Mouse (Mus musculus) stomach, postnatal 0 days (tissue): Measurements from ENCODE around the gene Ube2s. TPM values are rescaled to one million over a fixed set of nuclear protein-coding genes. Genes with fewer than 3 reads are reported as not detected.
"Not testable (repeated sequence)": the region's sequence is repeated elsewhere in the genome, so short reads cannot be mapped to it uniquely, and the experiment has no call there.

Experiments used
- ATAC-seq: fragments of 200-750 bp; cut with Nextera tagmentation; 2 replicates; pipeline ENCODE4 v1.8.0; 2017; ENCODE audit not compliant: low FRiP score, low TSS enrichment
- DNase-seq: peaks from one replicate; pipeline ENCODE4 v3.0.0-alpha.2; 2016; ENCODE audit warnings: low spot score
- H3K27ac ChIP-seq: fragments of 300-500 bp; sonication (generic); replicated peaks from 2 replicates; pipeline ENCODE4 v1.5.1; 2014; ENCODE audit warnings: mild to moderate bottlenecking, control low read depth
- H3K27me3 ChIP-seq: fragments of 300-500 bp; sonication (generic); 2 replicates; pipeline ENCODE4 v1.6.1; 2014; ENCODE audit warnings: low read length; ENCODE audit not compliant: control insufficient read depth, insufficient read depth
- H3K36me3 ChIP-seq: fragments of 300-500 bp; sonication (generic); 2 replicates; pipeline ENCODE4 v1.6.1; 2014; ENCODE audit warnings: low read length, mixed read lengths; ENCODE audit not compliant: control insufficient read depth, insufficient read depth
- H3K4me1 ChIP-seq: fragments of 300-500 bp; sonication (generic); replicated peaks from 2 replicates; pipeline ENCODE4 v1.6.1; 2014; ENCODE audit warnings: antibody characterized with exemption; ENCODE audit not compliant: control insufficient read depth, insufficient read depth
- H3K4me2 ChIP-seq: fragments of 300-500 bp; sonication (generic); replicated peaks from 2 replicates; pipeline ENCODE4 v1.6.1; 2014; ENCODE audit warnings: low read depth, mild to moderate bottlenecking, control low read depth, moderate library complexity
- H3K4me3 ChIP-seq: fragments of 300-500 bp; sonication (generic); 2 replicates; pipeline ENCODE4 v1.5.1; 2014; ENCODE audit warnings: low read depth, low read length, control low read depth
- H3K9ac ChIP-seq: fragments of 300-500 bp; sonication (generic); 2 replicates; pipeline ENCODE4 v1.6.1; 2014; ENCODE audit warnings: mild to moderate bottlenecking, low read length, control low read depth, mixed read lengths
- H3K9me3 ChIP-seq: fragments of 300-500 bp; sonication (generic); 2 replicates; pipeline ENCODE4 v1.6.1; 2016; ENCODE audit warnings: low read length; ENCODE audit not compliant: control insufficient read depth
- CTCF ChIP-seq: IDR thresholded peaks from 2 replicates; pipeline ENCODE4 v1.5.1; 2016; ENCODE audit warnings: antibody characterized with exemption, low read depth, mild to moderate bottlenecking, moderate library complexity
- EP300 ChIP-seq: optimal IDR thresholded peaks from 2 replicates; pipeline ENCODE3; 2016; ENCODE audit warnings: antibody characterized with exemption
- WGBS: fragments of 180-500 bp; shearing (Covaris S2); extraction: QIAGEN DNeasy Blood & Tissue Kit; methylation state at CpG from one replicate; pipeline ENCODE4 v1.1.7; 2014; 5-methylcytosine and 5-hydroxymethylcytosine counted together
- polyA plus RNA-seq: library from polyadenylated mRNA; unstranded; fragments of >200 nt; fragmentation: Nextera tagmentation; extraction: Ambion mirVana; gene quantifications from 2 replicates; pipeline ENCODE4 v1.2.1, GENCODE M21; 2015

Gene Ube2s
- polyA plus RNA-seq, 1 experiment from 2014 or later: 111 TPM

- 0 out of 2 replicates have a peak, but pooled peaks cover 3% of the 10 kb centered on the region for H3K4me1 ChIP-seq
- peak overlapping the region; percentile 35 for H3K4me3 ChIP-seq
- DNase-seq (peak; percentile 26), ATAC-seq (peak; percentile 46)
- no peak for TF ChIP-seq EP300
- TF ChIP-seq CTCF: no peak
- peak overlapping the region; percentile 38; the same call in 1 of the 2 replicates for H3K9ac ChIP-seq
- no peaks in the 10 kb centered on the region; the same call in 1 of the 2 replicates for H3K27me3 ChIP-seq
- no peaks in the 10 kb centered on the region for H3K36me3 ChIP-seq
- no peaks in the 10 kb centered on the region for H3K9me3 ChIP-seq
- 6% methylated on average over 32 of the region's 34 CpGs for WGBS
- peak overlapping the region; percentile 87 for H3K4me2 ChIP-seq
- H3K27ac ChIP-seq: no peak overlapping the region
Measured at GRCm38 (mm10) chr7:4835631-4836327, 23.4 kb upstream of the Ube2s start.

- WGBS: 8% methylated on average over 12 of the region's 12 CpGs
- no peak for TF ChIP-seq EP300
- no peak for TF ChIP-seq CTCF
- DNase-seq (no peak), ATAC-seq (no peak)
- Histone ChIP-seq H3K36me3 (no peaks in the 10 kb centered on the region), H3K9ac (no peak overlapping the region), H3K27me3 (no peaks in the 10 kb centered on the region), H3K9me3 (no peaks in the 10 kb centered on the region), H3K4me2 (no peak overlapping the region), H3K27ac (no peak overlapping the region), H3K4me3 (no peak overlapping the region), H3K4me1 (no peaks in the 10 kb centered on the region)
Measured at GRCm38 (mm10) chr7:4830476-4830875, 18.1 kb upstream of the Ube2s start.

- no peak for TF ChIP-seq CTCF
- no peak for TF ChIP-seq EP300
- H3K27ac ChIP-seq: no peak overlapping the region
- H3K9ac ChIP-seq: no peak overlapping the region
- no peaks in the 10 kb centered on the region for H3K36me3 ChIP-seq
- H3K9me3 ChIP-seq: no peaks in the 10 kb centered on the region
- 44% methylated on average over 4 of the region's 4 CpGs for WGBS
- ATAC-seq (no peak), DNase-seq (no peak)
- no peaks in the 10 kb centered on the region for H3K27me3 ChIP-seq
- no peak overlapping the region for H3K4me3 ChIP-seq
- H3K4me1 ChIP-seq: no peaks in the 10 kb centered on the region
- H3K4me2 ChIP-seq: no peak overlapping the region
Measured at GRCm38 (mm10) chr7:4825365-4825764, 13.0 kb upstream of the Ube2s start.

GRCm38 (mm10) chr7:4822162-4822907, 9.9 kb upstream of the Ube2s start:
- H3K4me3 ChIP-seq: no peak overlapping the region
- no peak overlapping the region for H3K4me2 ChIP-seq
- no peak overlapping the region for H3K27ac ChIP-seq
- DNase-seq (no peak), ATAC-seq (no peak)
- no peaks in the 10 kb centered on the region for H3K27me3 ChIP-seq
- TF ChIP-seq CTCF (no peak), EP300 (no peak)
- H3K9ac ChIP-seq: no peak overlapping the region
- no peaks in the 10 kb centered on the region for H3K4me1 ChIP-seq
- WGBS: 53% methylated on average over 6 of the region's 6 CpGs
- H3K36me3 ChIP-seq: no peaks in the 10 kb centered on the region
- H3K9me3 ChIP-seq: no peaks in the 10 kb centered on the region

GRCm38 (mm10) chr7:4821690-4822089, 9.3 kb upstream of the Ube2s start:
- Histone ChIP-seq H3K27me3 (no peaks in the 10 kb centered on the region), H3K9me3 (no peaks in the 10 kb centered on the region), H3K9ac (no peak overlapping the region), H3K4me1 (no peaks in the 10 kb centered on the region), H3K4me3 (no peak overlapping the region), H3K4me2 (no peak overlapping the region), H3K27ac (no peak overlapping the region), H3K36me3 (no peaks in the 10 kb centered on the region)
- WGBS: 78% methylated on average over 4 of the region's 4 CpGs
- DNase-seq (no peak), ATAC-seq (no peak)
- TF ChIP-seq EP300: no peak
- TF ChIP-seq CTCF: no peak

- 84% methylated on average over 7 of the region's 7 CpGs for WGBS
- H3K27me3 ChIP-seq, H3K4me2 ChIP-seq: not testable (repeated sequence)
Measured at GRCm38 (mm10) chr7:4820925-4821324, 8.5 kb upstream of the Ube2s start.

More at GRCm38 (mm10) chr7:4820925-4821324, 8.5 kb upstream of the Ube2s start:
- not testable (repeated sequence) for H3K9me3 ChIP-seq, ATAC-seq, H3K9ac ChIP-seq, H3K4me3 ChIP-seq, H3K36me3 ChIP-seq, H3K4me1 ChIP-seq, H3K27ac ChIP-seq, DNase-seq
